11 mouse cellular contexts compared by ENCODE assay signal in genomic region chr14:22649411-22649911, GRCm38 (mm10).
DNase-seq lines count a peak whose midpoint lies in the region; ATAC-seq and TF ChIP-seq lines count a peak whose summit lies in the region.
"Had no signal": no experiment of that assay in that cellular context is flagged by ENCODE, and none has a peak within 500 bp of the region (broad histone marks: within the 10 kb centered on the region; RNA-seq: fewer than 3 reads in every experiment).

No protein-coding gene starts in this region.

- DNase-seq in midbrain, embryonic 10.5 days (ENCODE audit: low spot score), result no peak
- peak; percentile 74 for DNase-seq in embryo, embryonic 10.5 days (ENCODE audit: low spot score)
- DNase-seq in forelimb bud, embryonic 11.5 days (ENCODE audit: low read depth, low spot score), result peak; percentile 71
- DNase-seq in cerebellum, postnatal 25 days, result no peak
- no peak for DNase-seq in ovary, postnatal 14 days (ENCODE audit: low spot score)
- DNase-seq in adrenal gland, adult 2 months, result no peak
- DNase-seq: cerebellum, adult 9-11 months; heart, adult 18-20 months; thymus, adult 2 months had no signal

- H3ac ChIP-seq in myocyte (ENCODE audit: control insufficient read depth, insufficient read length), result no peak overlapping the region

- H3K36me3 ChIP-seq in midbrain, embryonic 10.5 days, result no peaks in the 10 kb centered on the region
- H3K36me3 ChIP-seq in midbrain, embryonic 15.5 days (replicated peaks), result no peaks in the 10 kb centered on the region
- no peaks in the 10 kb centered on the region for H3K36me3 ChIP-seq in myocyte (ENCODE audit: control insufficient read depth, insufficient read depth)

- 38% methylated on average over 5 of the region's 5 CpGs for WGBS in midbrain, embryonic 10.5 days
- WGBS in midbrain, embryonic 15.5 days, result 18% methylated on average over 5 of the region's 5 CpGs

- no peaks in the 10 kb centered on the region for H3K9me3 ChIP-seq in midbrain, embryonic 10.5 days (replicated peaks)
- H3K9me3 ChIP-seq in midbrain, embryonic 15.5 days, result no peaks in the 10 kb centered on the region

- no peaks in the 10 kb centered on the region for H3K79me2 ChIP-seq in myocyte (ENCODE audit: control insufficient read depth, insufficient read depth)

- H3K27me3 ChIP-seq in midbrain, embryonic 10.5 days (ENCODE audit: low read depth, poor library complexity, severe bottlenecking), result peaks cover 6% of the 10 kb centered on the region; the same call in 1 of the 2 replicates
- H3K27me3 ChIP-seq in midbrain, embryonic 15.5 days (replicated peaks), result no peaks in the 10 kb centered on the region
- H3K27me3 ChIP-seq in myocyte (ENCODE audit: control insufficient read depth, insufficient read depth, insufficient read length), result no peaks in the 10 kb centered on the region

- peaks cover 42% of the 10 kb centered on the region for H3K4me1 ChIP-seq in midbrain, embryonic 10.5 days
- no peaks in the 10 kb centered on the region for H3K4me1 ChIP-seq in midbrain, embryonic 15.5 days

- TF ChIP-seq POLR2A in myocyte (IDR thresholded peaks at IDR 0.05; ENCODE audit: insufficient read length, low read depth), result no peak

- H3K27ac ChIP-seq in midbrain, embryonic 10.5 days (replicated peaks), result peak overlapping the region; percentile 69
- no peak overlapping the region for H3K27ac ChIP-seq in midbrain, embryonic 15.5 days

- no peak overlapping the region for H3K9ac ChIP-seq in midbrain, embryonic 15.5 days

- H3K4me3 ChIP-seq in midbrain, embryonic 10.5 days, result no peak overlapping the region
- H3K4me3 ChIP-seq in midbrain, embryonic 15.5 days, result no peak overlapping the region
- H3K4me3 ChIP-seq in myocyte, result no peak overlapping the region

- no peak for ATAC-seq in midbrain, embryonic 15.5 days (replicated peaks)

- H3K4me2 ChIP-seq in midbrain, embryonic 15.5 days, result no peak overlapping the region
- peak overlapping the region; percentile 84 for H3K4me2 ChIP-seq in myocyte (ENCODE audit: low read depth)

TF ChIP-seq in myocyte, 11 proteins besides CTCF, POLR2A, EP300 and RAD21:
- TF ChIP-seq TCF12 (IDR thresholded peaks at IDR 0.05; ENCODE audit: insufficient read depth, poor library complexity, severe bottlenecking) (peak; percentile 35), MYOG (IDR thresholded peaks at IDR 0.05; ENCODE audit: control insufficient read depth in 1 of 3, insufficient read depth in 1 of 3, insufficient read length in 2 of 3, low read depth in 2 of 3) (no peak), TCF3 (IDR thresholded peaks at IDR 0.05; ENCODE audit: insufficient read length, low read depth) (no peak), MYOD1 (IDR thresholded peaks at IDR 0.05; ENCODE audit: control insufficient read depth in 1 of 3, insufficient read length in 2 of 3, low read depth in 2 of 3) (peak in 2 of 3 experiments; percentile 21 to 35)

Comparison
In these comparisons a context has a peak if more than half of its experiments do, and no peak if none do; other contexts are left out.
1. DNase-seq: peak in embryo, embryonic 10.5 days (single experiment) and forelimb bud, embryonic 11.5 days (single experiment); none in midbrain, embryonic 10.5 days (single experiment), cerebellum, postnatal 25 days (0 of 2), ovary, postnatal 14 days (single experiment) and adrenal gland, adult 2 months (single experiment).